Mouse (Mus musculus): ENCODE measurements at regions not wholly inside any gene's neighbourhood (a gene's known extent, or its start where the extent isn't known, plus 50 kb on each side); places are given as distances from the start of the nearest gene placed in this dataset.

DNA sequence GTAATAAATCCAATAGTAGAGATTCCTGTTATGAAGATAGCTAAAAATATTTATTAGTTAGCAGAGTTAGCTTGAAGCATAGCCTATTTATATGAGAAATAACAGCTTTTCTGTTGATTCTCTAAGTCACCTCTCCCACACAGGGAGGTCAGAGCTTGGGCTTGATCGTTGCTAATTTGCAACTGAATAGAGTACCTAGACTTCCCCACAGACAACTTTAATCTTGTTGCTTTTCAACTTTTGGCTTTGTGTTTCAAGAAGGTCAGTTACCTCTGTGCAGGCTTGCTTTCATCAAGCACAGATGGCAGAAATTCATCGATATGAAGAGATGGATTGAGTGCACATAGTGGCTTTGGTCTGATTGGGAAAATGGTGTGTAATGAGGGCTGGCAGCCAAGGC is 118.9 kb upstream of the Nr2f1 start:
- Histone ChIP-seq H3K4me1 (ENCODE audit: control insufficient read depth, insufficient read depth, low read length) (no peaks in the 10 kb centered on the region), H3K4me3 (replicated peaks; ENCODE audit: extremely low read depth, low read depth, low read length) (no peak overlapping the region)
- no peak for TF ChIP-seq CTCF (IDR thresholded peaks at IDR 0.05; ENCODE audit: insufficient read depth, low read length)
- TF ChIP-seq POLR2A (IDR thresholded peaks at IDR 0.05; ENCODE audit: borderline replicate concordance, extremely low read depth, low read depth, low read length): no peak
- WGBS: 91% methylated on average over 2 of the region's 2 CpGs
- no peak for DNase-seq

DNA sequence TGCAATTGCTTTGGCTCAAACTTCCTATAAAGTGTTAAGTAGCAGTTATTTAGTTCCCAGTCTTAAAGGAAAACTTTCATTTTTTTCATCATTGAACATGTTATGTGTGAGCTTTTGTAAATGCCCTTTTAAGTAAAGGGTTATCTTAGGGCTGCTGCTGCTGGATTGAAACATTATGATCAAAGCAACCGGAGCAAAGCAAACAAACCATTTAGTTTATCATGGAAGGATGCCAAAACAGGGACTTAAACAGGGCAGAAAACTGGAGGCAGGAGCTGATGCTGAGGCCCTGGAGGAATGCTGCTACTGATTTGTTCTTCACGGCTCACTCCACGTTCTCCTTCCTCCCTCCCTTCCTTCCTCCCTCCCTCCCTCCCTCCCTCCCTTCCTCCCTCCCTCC is 111.3 kb upstream of the Nr2f1 start:
- no peaks in the 10 kb centered on the region for H3K4me1 ChIP-seq (ENCODE audit: control insufficient read depth, insufficient read depth, low read length)
- 13% methylated on average over 3 of the region's 3 CpGs for WGBS
- TF ChIP-seq CTCF (IDR thresholded peaks at IDR 0.05; ENCODE audit: insufficient read depth, low read length): no peak
- TF ChIP-seq POLR2A (IDR thresholded peaks at IDR 0.05; ENCODE audit: borderline replicate concordance, extremely low read depth, low read depth, low read length): no peak
- H3K4me3 ChIP-seq (replicated peaks; ENCODE audit: extremely low read depth, low read depth, low read length): no peak overlapping the region
- no peak for DNase-seq

Measured in lung, adult 2 months (tissue).